In the genomic region with DNA sequence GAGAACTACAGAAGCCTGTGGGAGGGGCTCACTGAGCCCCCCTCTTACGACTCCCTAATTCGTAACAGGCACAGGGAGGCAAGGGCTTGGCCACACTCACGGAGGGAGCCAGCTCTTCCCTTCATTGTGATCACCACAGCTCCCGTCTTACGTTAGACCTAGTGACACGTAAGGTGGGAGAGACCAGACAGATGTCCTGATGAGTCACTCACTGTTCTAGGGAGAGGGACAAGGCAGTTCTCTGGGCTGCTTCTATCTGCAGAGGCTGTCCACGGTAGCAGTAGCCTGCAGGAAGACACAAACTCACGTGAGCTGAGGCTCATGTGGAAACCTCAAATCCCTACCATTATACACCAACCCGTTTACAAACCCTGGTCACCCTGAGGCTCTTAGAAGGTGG, we compare ENCODE assay signal across 13 mouse cellular contexts. TPM values are rescaled to one million over a fixed set of nuclear protein-coding genes. Genes with fewer than 3 reads are reported as not detected.
A peak's percentile ranks its signal among the peaks of the same experiment; 100 is the strongest.
DNase-seq lines count a peak whose midpoint lies in the region; ATAC-seq and TF ChIP-seq lines count a peak whose summit lies in the region.
"Had no signal": no experiment of that assay in that cellular context is flagged by ENCODE, and none has a peak within 500 bp of the region (broad histone marks: within the 10 kb centered on the region; RNA-seq: fewer than 3 reads in every experiment).

No protein-coding gene starts in this region.

- peak overlapping the region; percentile 52 for H3K9ac ChIP-seq in liver, embryonic 14.5 days (replicated peaks)
- H3K9ac ChIP-seq: midbrain, embryonic 12.5 days had no signal

- no peak for TF ChIP-seq CTCF in layer of hippocampus, adult 2 months (conservative IDR thresholded peaks at IDR 0.05)
- TF ChIP-seq CTCF in liver, embryonic 14.5 days (IDR thresholded peaks at IDR 0.05; ENCODE audit: low read depth): no peak

- no peaks in the 10 kb centered on the region for H3K27me3 ChIP-seq in embryonic facial prominence, embryonic 10.5 days (replicated peaks; ENCODE audit: low read depth, poor library complexity, severe bottlenecking)
- H3K27me3 ChIP-seq in liver, embryonic 14.5 days (ENCODE audit: control insufficient read depth, insufficient read depth, low read length): no peaks in the 10 kb centered on the region
- H3K27me3 ChIP-seq: midbrain, embryonic 12.5 days had no signal

- H3K27ac ChIP-seq in layer of hippocampus, adult 2 months: peak overlapping the region; percentile 55; the same call in 1 of the 2 replicates
- H3K27ac ChIP-seq in embryonic facial prominence, embryonic 10.5 days (replicated peaks): peak overlapping the region; percentile 59
- peak overlapping the region; percentile 94 for H3K27ac ChIP-seq in liver, embryonic 14.5 days

- H3K9me3 ChIP-seq in embryonic facial prominence, embryonic 10.5 days: no peaks in the 10 kb centered on the region
- no peaks in the 10 kb centered on the region for H3K9me3 ChIP-seq in liver, embryonic 14.5 days (ENCODE audit: control insufficient read depth, low read length)
- H3K9me3 ChIP-seq: midbrain, embryonic 12.5 days had no signal

- no peak overlapping the region for H3K4me3 ChIP-seq in layer of hippocampus, adult 2 months
- no peak overlapping the region for H3K4me3 ChIP-seq in embryonic facial prominence, embryonic 10.5 days
- peak overlapping the region; percentile 7 to 29 for H3K4me3 ChIP-seq in liver, embryonic 14.5 days (ENCODE audit: insufficient read depth in 1 of 2, low read depth in 2 of 2, low read length in 2 of 2)
- H3K4me3 ChIP-seq: midbrain, embryonic 12.5 days had no signal

- H3K4me1 ChIP-seq in embryonic facial prominence, embryonic 10.5 days: peaks cover 53% of the 10 kb centered on the region
- H3K4me1 ChIP-seq in liver, embryonic 14.5 days (replicated peaks; ENCODE audit: control insufficient read depth in 2 of 2, insufficient read depth in 2 of 2, low read length in 1 of 2): peaks cover 29 to 38% of the 10 kb centered on the region in 2 experiments

- H3K4me2 ChIP-seq in liver, embryonic 14.5 days (ENCODE audit: low read depth): peak overlapping the region; percentile 72

- H3K36me3 ChIP-seq in embryonic facial prominence, embryonic 10.5 days (replicated peaks): peaks cover 31% of the 10 kb centered on the region
- no peaks in the 10 kb centered on the region for H3K36me3 ChIP-seq in liver, embryonic 14.5 days (replicated peaks; ENCODE audit: control insufficient read depth, insufficient read depth, low read depth)

- DNase-seq in cerebellum, adult 11-12 months: peak; percentile 59
- no peak for DNase-seq in cerebellum, adult 11 months
- DNase-seq in layer of hippocampus, adult 2 months (ENCODE audit: low spot score in 2 of 2): no peak
- DNase-seq in layer of hippocampus, adult 8-10 months (ENCODE audit: low spot score in 2 of 2): no peak
- no peak for DNase-seq in embryonic facial prominence, embryonic 10.5 days (ENCODE audit: low spot score)
- DNase-seq in liver, embryonic 14.5 days (ENCODE audit: low read depth in 3 of 3, low spot score in 3 of 3): peak in 1 of 3 experiments; percentile 12
- DNase-seq in layer of hippocampus, adult 18-20 months (ENCODE audit: low spot score in 2 of 2): no peak
- DNase-seq in adrenal gland, postnatal 14 days: no peak
- DNase-seq: gastrocnemius, postnatal 14 days; lung, adult 18-20 months; thymus, adult 18-20 months had no signal

- ATAC-seq in liver, embryonic 14.5 days (ENCODE audit: insufficient read depth): peak; percentile 87
- ATAC-seq: forebrain, embryonic 16.5 days had no signal

- TF ChIP-seq EP300 in liver, embryonic 14.5 days (IDR thresholded peaks at IDR 0.05; ENCODE audit: low read depth): no peak

- 80% methylated on average over 9 of the region's 9 CpGs for WGBS in embryonic facial prominence, embryonic 10.5 days
- 37% methylated on average over 9 of the region's 9 CpGs for whole genome bisulfite sequencing in liver, embryonic 14.5 days (ENCODE audit: insufficient replicate concordance)

RNA-seq across cellular contexts. Expression of a gene that starts 52.9 kb away (rescaled TPM):
- 10 to 100 TPM; 35.6 to 39.0 TPM for total RNA-seq in layer of hippocampus, adult 2 months (2021)
- total RNA-seq in layer of hippocampus, adult 8-10 months (2022): 10 to 100 TPM; 35.7 to 39.3 (median 37.2) TPM
- polyA plus RNA-seq in embryonic facial prominence, embryonic 10.5 days (2016; fragmentation: Nextera tagmentation; extraction: Ambion mirVana): 50.7 and 53.9 TPM in 2 replicates
- polyA plus RNA-seq in liver, embryonic 14.5 days (2012; rRNA removed): 5.9 and 6.0 TPM in 2 replicates
- 13.2 and 14.2 TPM in 2 replicates for polyA plus RNA-seq in liver, embryonic 14.5 days (2014; fragmentation: Nextera tagmentation; extraction: Ambion mirVana)
- 10 to 100 TPM; 34.4 to 34.7 TPM for total RNA-seq in layer of hippocampus, adult 18-20 months (2021)
- total RNA-seq in adrenal gland, postnatal 14 days (2021): 26.5 and 28.1 TPM in 2 replicates

Comparison
In these comparisons a context has a peak if more than half of its experiments do, and no peak if none do; other contexts are left out.
1. H3K4me3 ChIP-seq: peak in liver, embryonic 14.5 days (2 of 2); none in layer of hippocampus, adult 2 months (single experiment) and embryonic facial prominence, embryonic 10.5 days (single experiment).
2. Peak in every context shown above with its lines, with median percentiles within 50 percentile points of each other: H3K27ac ChIP-seq.